Mouse (Mus musculus): ENCODE results near the gene Eif4e3. TPM values are rescaled to one million over a fixed set of nuclear protein-coding genes. Genes with fewer than 3 reads are reported as not detected.

Eif4e3 gene
- polyA plus RNA-seq, 1 experiment from 2014 or later = 7.5 TPM

DNA sequence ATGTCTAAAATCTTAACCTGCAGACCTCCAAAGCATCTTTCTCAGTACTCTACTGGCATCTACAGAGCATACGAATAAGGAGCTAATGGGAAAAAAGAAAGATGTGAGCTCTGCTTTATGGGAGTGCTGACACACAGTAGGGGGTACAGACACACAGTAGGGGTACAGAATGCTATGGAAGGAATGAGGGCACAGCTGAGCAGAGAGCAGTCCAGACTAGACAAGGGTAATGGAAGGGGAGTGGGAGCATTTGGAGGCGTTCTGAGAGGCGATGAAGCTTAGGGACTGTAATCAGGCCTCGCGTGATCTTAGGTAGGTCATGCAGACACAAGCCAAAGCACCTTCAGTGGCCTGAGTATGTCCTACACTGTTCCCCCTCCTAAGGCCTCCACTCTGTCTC, 17.4 kb upstream of the Eif4e3 start:
- 89% methylated on average over 5 of the region's 5 CpGs for WGBS
- ATAC-seq (ENCODE audit: low FRiP score) = no peak
- H3K9me3 ChIP-seq = peaks cover 6% of the 10 kb centered on the region; the same call in 1 of the 2 replicates

DNA sequence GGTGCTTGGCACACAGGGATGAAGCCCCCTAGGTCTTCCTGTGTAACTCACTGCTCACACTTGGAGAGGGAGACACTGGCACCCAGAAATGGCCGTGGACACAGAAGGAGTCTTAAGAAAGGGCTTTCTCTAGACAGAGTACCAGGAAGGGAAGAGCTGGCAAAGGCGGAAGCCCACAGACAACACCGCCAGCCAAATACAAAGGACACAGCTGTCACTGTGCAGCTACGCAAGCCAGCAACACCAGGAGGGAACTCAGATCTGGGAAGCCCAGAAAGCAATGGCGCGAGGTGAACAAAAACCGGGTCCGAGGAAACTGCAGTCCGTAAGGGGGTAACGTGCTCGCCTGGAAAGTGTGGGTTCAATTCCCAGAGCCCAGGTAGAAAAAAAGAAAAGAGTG, 11.5 kb upstream of the Eif4e3 start:
- Histone ChIP-seq H3K4me3 (no peak overlapping the region), H3K9ac (no peak overlapping the region), H3K27ac (no peak overlapping the region), H3K36me3 (no peaks in the 10 kb centered on the region), H3K4me2 (no peak overlapping the region), H3K9me3 (no peaks in the 10 kb centered on the region), H3K27me3 (no peaks in the 10 kb centered on the region), H3K4me1 (replicated peaks) (peaks cover 5% of the 10 kb centered on the region)
- no peak for ATAC-seq (ENCODE audit: low FRiP score)
- 58% methylated on average over 11 of the region's 11 CpGs for WGBS

More for the DNA sequence above, 17.4 kb upstream of the Eif4e3 start:
- no peak overlapping the region for H3K27ac ChIP-seq
- no peaks in the 10 kb centered on the region for H3K27me3 ChIP-seq
- no peaks in the 10 kb centered on the region for H3K36me3 ChIP-seq
- no peak overlapping the region for H3K9ac ChIP-seq
- no peak overlapping the region for H3K4me2 ChIP-seq
- H3K4me1 ChIP-seq (replicated peaks) = no peaks in the 10 kb centered on the region
- H3K4me3 ChIP-seq = no peak overlapping the region

DNA sequence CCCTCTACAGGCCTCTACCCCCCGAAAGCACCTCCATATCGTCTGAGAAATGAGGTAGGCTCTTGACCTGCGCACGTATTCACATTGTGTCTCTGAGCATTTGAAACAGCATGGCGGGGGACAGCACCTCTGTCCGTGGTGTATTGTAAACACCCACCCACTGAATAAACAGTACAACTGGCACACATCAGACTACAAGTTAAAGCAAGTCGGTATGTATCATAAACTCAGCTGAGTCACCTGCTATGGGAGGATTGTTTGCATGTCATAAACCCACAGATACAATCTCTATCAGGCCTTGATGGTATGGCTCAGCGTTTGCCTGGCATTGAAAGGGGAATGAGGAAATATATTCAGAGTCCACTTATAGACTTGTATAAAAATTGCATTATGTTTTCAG, 10.8 kb upstream of the Eif4e3 start:
- H3K4me1 ChIP-seq (replicated peaks) = peaks cover 5% of the 10 kb centered on the region
- 90% methylated on average over 8 of the region's 8 CpGs for WGBS
- no peak overlapping the region for H3K9ac ChIP-seq
- H3K4me3 ChIP-seq = no peak overlapping the region
- H3K9me3 ChIP-seq = no peaks in the 10 kb centered on the region
- no peaks in the 10 kb centered on the region for H3K36me3 ChIP-seq
- no peak overlapping the region for H3K4me2 ChIP-seq
- no peak for ATAC-seq (ENCODE audit: low FRiP score)
- H3K27me3 ChIP-seq = no peaks in the 10 kb centered on the region
- H3K27ac ChIP-seq = no peak overlapping the region

DNA sequence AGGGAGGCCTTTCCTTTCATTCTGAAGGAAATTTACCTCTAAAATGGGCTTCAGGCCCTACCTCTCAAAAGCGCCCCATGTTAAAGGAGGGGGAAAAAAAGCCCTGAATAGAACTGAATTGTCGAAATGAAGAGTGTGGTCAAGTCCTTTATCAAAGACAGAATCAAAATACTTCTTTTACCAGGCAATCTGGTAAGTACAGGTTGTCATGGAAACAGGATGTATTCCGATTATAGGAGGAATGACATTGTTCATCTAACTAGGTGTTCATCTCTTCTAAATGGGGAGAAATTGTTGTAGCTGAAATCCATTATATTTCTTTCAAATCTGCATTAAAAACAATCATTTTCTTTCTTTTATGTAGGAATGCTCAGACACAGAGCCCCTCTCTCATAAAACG, 7.9 kb upstream of the Eif4e3 start:
- H3K27ac ChIP-seq = no peak overlapping the region

GRCm38 (mm10) chr6:99671768-99672167, 5.2 kb upstream of the Eif4e3 start:
- Histone ChIP-seq H3K4me3 (no peak overlapping the region), H3K9me3 (no peaks in the 10 kb centered on the region), H3K36me3 (no peaks in the 10 kb centered on the region), H3K4me1 (replicated peaks) (peaks cover 42% of the 10 kb centered on the region), H3K9ac (no peak overlapping the region), H3K27me3 (peaks cover 14% of the 10 kb centered on the region), H3K27ac (no peak overlapping the region), H3K4me2 (no peak overlapping the region)
- no peak for ATAC-seq (ENCODE audit: low FRiP score)
- WGBS = 68% methylated on average over 3 of the region's 3 CpGs

More for the DNA sequence above, 7.9 kb upstream of the Eif4e3 start:
- peaks cover 8% of the 10 kb centered on the region for H3K27me3 ChIP-seq
- H3K4me3 ChIP-seq = no peak overlapping the region
- peaks cover 22% of the 10 kb centered on the region for H3K4me1 ChIP-seq (replicated peaks)
- ATAC-seq (ENCODE audit: low FRiP score) = no peak
- H3K9ac ChIP-seq = no peak overlapping the region
- H3K4me2 ChIP-seq = no peak overlapping the region
- no peaks in the 10 kb centered on the region for H3K36me3 ChIP-seq
- H3K9me3 ChIP-seq = no peaks in the 10 kb centered on the region
- WGBS = 77% methylated on average over 4 of the region's 4 CpGs

DNA sequence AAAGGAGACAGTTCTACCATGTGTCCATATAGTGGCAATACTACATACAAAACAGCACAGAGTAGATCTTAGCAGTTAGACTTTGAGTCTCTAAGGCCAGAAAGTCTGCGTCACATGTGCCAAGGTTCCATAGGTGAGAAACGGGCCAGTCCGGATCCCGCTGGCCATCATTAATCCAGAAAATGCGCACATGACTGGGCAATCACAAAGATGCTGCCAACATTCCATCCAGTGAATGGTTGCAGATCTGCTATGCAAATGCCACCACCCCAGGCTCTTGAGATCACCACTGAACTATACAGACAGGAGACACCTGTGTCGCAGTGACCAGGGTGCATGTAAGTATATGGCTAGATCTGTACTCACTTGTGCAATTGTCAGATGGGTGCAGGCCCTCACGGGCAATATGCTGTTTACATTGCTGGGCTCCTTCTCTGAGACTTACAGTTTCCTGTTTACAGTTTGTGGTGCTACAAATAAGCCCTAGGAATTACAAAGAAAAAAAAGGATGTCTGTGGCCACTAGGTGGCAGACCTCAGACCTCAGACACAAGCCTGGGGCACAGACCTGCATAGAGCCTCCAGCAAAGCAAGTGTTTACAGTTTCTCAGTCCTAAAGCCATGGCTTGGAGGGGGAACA, 4.0 kb upstream of the Eif4e3 start:
- H3K27ac ChIP-seq = peak overlapping the region; percentile 77
- ATAC-seq (ENCODE audit: low FRiP score) = peak; percentile 12; the same call in 1 of the 2 replicates

GRCm38 (mm10) chr6:99669481-99670325, 3.1 kb upstream of the Eif4e3 start:
- H3K27me3 ChIP-seq = peaks cover 21% of the 10 kb centered on the region
- H3K36me3 ChIP-seq = no peaks in the 10 kb centered on the region
- H3K4me1 ChIP-seq (replicated peaks) = peaks cover 54% of the 10 kb centered on the region
- WGBS = 18% methylated on average over 5 of the region's 5 CpGs
- H3K9ac ChIP-seq = peak overlapping the region; percentile 35; the same call in 1 of the 2 replicates
- H3K27ac ChIP-seq = peak overlapping the region; percentile 77
- no peaks in the 10 kb centered on the region for H3K9me3 ChIP-seq
- peak; percentile 80 for ATAC-seq (ENCODE audit: low FRiP score)
- H3K4me2 ChIP-seq = peak overlapping the region; percentile 40
- H3K4me3 ChIP-seq = no peak overlapping the region

More for the DNA sequence above, 4.0 kb upstream of the Eif4e3 start:
- Histone ChIP-seq H3K9me3 (no peaks in the 10 kb centered on the region), H3K36me3 (no peaks in the 10 kb centered on the region), H3K4me3 (no peak overlapping the region), H3K9ac (no peak overlapping the region), H3K27me3 (peaks cover 14% of the 10 kb centered on the region), H3K4me2 (no peak overlapping the region), H3K4me1 (replicated peaks) (peaks cover 48% of the 10 kb centered on the region)
- 56% methylated on average over 7 of the region's 7 CpGs for WGBS

DNA sequence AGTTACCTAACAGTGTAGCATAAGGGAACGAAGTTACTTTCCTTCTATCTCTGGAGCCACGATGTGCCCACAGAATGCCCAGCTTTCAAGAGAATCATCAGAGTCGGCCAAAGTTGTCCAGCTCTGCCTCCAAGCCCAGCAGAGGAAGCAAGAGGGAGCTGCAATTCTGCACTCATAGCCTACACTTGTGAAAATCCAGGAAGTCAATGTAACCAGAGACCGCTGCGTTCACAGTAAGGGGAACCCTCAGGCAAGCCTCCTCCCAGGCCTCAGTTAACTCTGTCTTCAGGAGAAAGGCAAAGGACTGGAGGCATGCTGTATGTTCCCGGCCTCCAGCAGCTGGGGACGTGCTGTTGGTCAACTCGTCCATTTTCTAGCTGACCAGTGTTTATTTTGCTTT, 719 bp upstream of the Eif4e3 start:
- WGBS = 51% methylated on average over 8 of the region's 8 CpGs
- no peaks in the 10 kb centered on the region for H3K36me3 ChIP-seq
- peak overlapping the region; percentile 78 for H3K27ac ChIP-seq
- H3K27me3 ChIP-seq = peaks cover 41% of the 10 kb centered on the region
- peak overlapping the region; percentile 88; the same call in 1 of the 2 replicates for H3K9ac ChIP-seq
- H3K9me3 ChIP-seq = no peaks in the 10 kb centered on the region
- H3K4me2 ChIP-seq = peak overlapping the region; percentile 92
- ATAC-seq (ENCODE audit: low FRiP score) = no peak
- H3K4me1 ChIP-seq (replicated peaks) = peaks cover 62% of the 10 kb centered on the region
- H3K4me3 ChIP-seq = peak overlapping the region; percentile 73

- 33% methylated on average over 16 of the region's 16 CpGs for WGBS
These were observed 884 bp downstream of the Eif4e3 start for GRCm38 (mm10) chr6:99665457-99666317.

DNA sequence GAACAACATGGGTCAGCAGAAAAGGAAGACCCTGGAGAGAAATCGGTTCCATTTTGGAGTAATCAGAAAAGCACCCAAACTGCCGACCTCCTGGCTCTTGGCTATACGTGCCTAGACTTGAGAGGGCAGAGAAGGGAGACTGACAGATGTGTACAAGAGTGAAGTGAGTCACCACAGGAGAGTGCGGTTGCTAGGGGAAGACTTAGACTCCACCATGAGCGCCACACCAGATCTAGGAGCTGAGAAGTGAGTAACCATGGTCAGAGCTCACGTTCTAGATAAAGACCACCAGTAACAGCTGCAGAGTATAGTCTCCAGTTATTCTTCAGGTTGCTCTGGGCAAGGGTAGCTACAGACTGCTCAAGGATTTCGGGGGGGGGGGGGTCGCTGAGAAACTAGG, 3.3 kb downstream of the Eif4e3 start:
- H3K4me2 ChIP-seq = no peak overlapping the region
- H3K9me3 ChIP-seq = no peaks in the 10 kb centered on the region
- no peak overlapping the region for H3K27ac ChIP-seq
- H3K27me3 ChIP-seq = peaks cover 38% of the 10 kb centered on the region
- no peak for ATAC-seq (ENCODE audit: low FRiP score)
- no peak overlapping the region for H3K9ac ChIP-seq
- H3K36me3 ChIP-seq = no peaks in the 10 kb centered on the region
- 75% methylated on average over 8 of the region's 8 CpGs for WGBS
- H3K4me3 ChIP-seq = no peak overlapping the region
- peaks cover 48% of the 10 kb centered on the region for H3K4me1 ChIP-seq (replicated peaks)

More at GRCm38 (mm10) chr6:99665457-99666317, 884 bp downstream of the Eif4e3 start:
- Histone ChIP-seq H3K27ac (0 out of 2 replicates have a peak overlapping the region, but pooled peaks have one; percentile 4), H3K4me1 (replicated peaks) (peaks cover 66% of the 10 kb centered on the region), H3K4me3 (peak overlapping the region; percentile 73), H3K9me3 (no peaks in the 10 kb centered on the region), H3K36me3 (no peaks in the 10 kb centered on the region), H3K9ac (peak overlapping the region; percentile 88), H3K27me3 (peaks cover 34% of the 10 kb centered on the region), H3K4me2 (peak overlapping the region; percentile 92)
- no peak for ATAC-seq (ENCODE audit: low FRiP score)

GRCm38 (mm10) chr6:99660443-99660842, 6.1 kb downstream of the Eif4e3 start:
- Histone ChIP-seq H3K9ac (no peak overlapping the region), H3K27me3 (peaks cover 33% of the 10 kb centered on the region), H3K4me1 (replicated peaks) (peaks cover 32% of the 10 kb centered on the region), H3K9me3 (no peaks in the 10 kb centered on the region), H3K27ac (no peak overlapping the region), H3K4me2 (no peak overlapping the region), H3K36me3 (no peaks in the 10 kb centered on the region), H3K4me3 (no peak overlapping the region)
- no peak for ATAC-seq (ENCODE audit: low FRiP score)
- 36% methylated on average over 3 of the region's 3 CpGs for WGBS

- Histone ChIP-seq H3K4me2 (no peak overlapping the region), H3K4me3 (no peak overlapping the region), H3K4me1 (replicated peaks) (peaks cover 22% of the 10 kb centered on the region), H3K36me3 (no peaks in the 10 kb centered on the region), H3K27ac (no peak overlapping the region), H3K9me3 (no peaks in the 10 kb centered on the region), H3K9ac (no peak overlapping the region), H3K27me3 (peaks cover 16% of the 10 kb centered on the region; the same call in 1 of the 2 replicates)
- ATAC-seq (ENCODE audit: low FRiP score) = no peak
- 90% methylated on average over 10 of the region's 10 CpGs for WGBS
These were observed 8.0 kb downstream of the Eif4e3 start for GRCm38 (mm10) chr6:99658586-99658985.
